Mouse (Mus musculus) Patski (cell line): ENCODE measurements around the gene Klk13. TPM values are rescaled to one million over a fixed set of nuclear protein-coding genes. Genes with fewer than 3 reads are reported as not detected.

ENCODE experiments used
- ATAC-seq: fragments of 100-300 bp; one replicate; pipeline ENCODE4 v1.8.0; 2021
- CTCF ChIA-PET: fragments of 350-600 bp; sonication (Branson Sonifier 250); formaldehyde crosslinking; loops from one replicate; lab custom pipeline; 2022; ENCODE audit warnings: inconsistent platforms; lab: Charles Lee
- POLR2A ChIA-PET: fragments of 350-600 bp; sonication (Branson Sonifier 250); formaldehyde crosslinking; loops from one replicate; lab custom pipeline; 2022; ENCODE audit warnings: antibody characterized with exemption, inconsistent platforms; lab: Charles Lee
- DNase-seq: peaks from one replicate; pipeline ENCODE4 v3.0.0-alpha.2; 2011; ENCODE audit warnings: low read depth, low spot score
- H3K27me3 ChIP-seq: fragments of 371-371 bp; one replicate; pipeline ENCODE4 v1.5.1; 2021
- CTCF ChIP-seq: fragments of 100-300 bp; IDR thresholded peaks from one replicate; pipeline ENCODE4 v1.5.1; 2021
- in situ Hi-C: fragments of 300-500 bp; cut with MboI; formaldehyde crosslinking; loops from 3 replicates; pipeline ENCODE4 v1.11.1; 2018; ENCODE audit warnings: low pct_unique_long_range_greater_than_20kb, mixed read lengths
- polyA plus RNA-seq: library from polyadenylated mRNA; unstranded; gene quantifications from one replicate; pipeline ENCODE4 v1.2.3, GENCODE M21; 2021

The Klk13 gene
- polyA plus RNA-seq, 1 experiment from 2014 or later: not detected

- no peaks in the 10 kb centered on the region for H3K27me3 ChIP-seq
- no peak for DNase-seq
- in situ Hi-C loops: no loop called here
- ATAC-seq: no peak
- CTCF ChIA-PET: no interaction called here
- POLR2A ChIA-PET: interaction anchor here (0.6 kb wide), 1 partner anchor 9 kb away, joined by 6 read pairs; the partner anchor contains the start of gene Klk10
- TF ChIP-seq CTCF: no peak
Measured at GRCm38 (mm10) chr7:43771916-43772315, 59.5 kb downstream of the Klk13 start.

GRCm38 (mm10) chr7:43772901-43773300, 60.5 kb downstream of the Klk13 start:
- ATAC-seq: no peak
- no peak for DNase-seq
- no peak for TF ChIP-seq CTCF
- in situ Hi-C loops: no loop called here
- CTCF ChIA-PET: no interaction called here
- POLR2A ChIA-PET: no interaction called here
- H3K27me3 ChIP-seq: no peaks in the 10 kb centered on the region

GRCm38 (mm10) chr7:43774364-43774763, 62.0 kb downstream of the Klk13 start, which contains the start of gene Klk11:
Gene Klk11, plus strand, starts transcription at chr7:43774604.
- H3K27me3 ChIP-seq: no peaks in the 10 kb centered on the region
- in situ Hi-C loops: no loop called here
- TF ChIP-seq CTCF: no peak
- no peak for DNase-seq
- no peak for ATAC-seq
- CTCF ChIA-PET: no interaction called here
- POLR2A ChIA-PET: no interaction called here

GRCm38 (mm10) chr7:43774802-43775201, 62.4 kb downstream of the Klk13 start:
- POLR2A ChIA-PET: no interaction called here
- no peak for TF ChIP-seq CTCF
- ATAC-seq: no peak

GRCm38 (mm10) chr7:43775311-43776057, 63.1 kb downstream of the Klk13 start:
- no peak for DNase-seq

More at GRCm38 (mm10) chr7:43774802-43775201, 62.4 kb downstream of the Klk13 start:
- CTCF ChIA-PET: no interaction called here
- no peaks in the 10 kb centered on the region for H3K27me3 ChIP-seq
- DNase-seq: no peak
- in situ Hi-C loops: no loop called here

GRCm38 (mm10) chr7:43776506-43776905, 64.1 kb downstream of the Klk13 start:
- ATAC-seq (no peak), DNase-seq (no peak)
- in situ Hi-C loops: no loop called here
- POLR2A ChIA-PET: no interaction called here
- no peak for TF ChIP-seq CTCF
- CTCF ChIA-PET: no interaction called here
- H3K27me3 ChIP-seq: no peaks in the 10 kb centered on the region

More at GRCm38 (mm10) chr7:43775311-43776057, 63.1 kb downstream of the Klk13 start:
- CTCF ChIA-PET: no interaction called here
- TF ChIP-seq CTCF: no peak
- H3K27me3 ChIP-seq: no peaks in the 10 kb centered on the region
- no peak for ATAC-seq
- POLR2A ChIA-PET: no interaction called here
- in situ Hi-C loops: no loop called here

Other genes starting within 250 kb of the Klk13 start
- 4.0 TPM for gene Vsig10l, start 249.4 kb upstream of the Klk13 start, polyA plus RNA-seq
- 5.7 TPM for gene Iglon5, start 222.5 kb upstream of the Klk13 start, polyA plus RNA-seq
- not detected for gene 4931406B18Rik, start 206.6 kb upstream of the Klk13 start, polyA plus RNA-seq
- 0.06 TPM for gene Cd33, start 168.1 kb upstream of the Klk13 start, polyA plus RNA-seq
- 3.2 TPM for gene Zfp658, start 150.3 kb upstream of the Klk13 start, polyA plus RNA-seq
- gene Zfp719, start 133.0 kb upstream of the Klk13 start, polyA plus RNA-seq: 8.7 TPM
- 1.1 TPM for gene Zfp819, start 105.4 kb upstream of the Klk13 start, polyA plus RNA-seq
- gene Ceacam18, start 77.9 kb upstream of the Klk13 start, polyA plus RNA-seq: 0.06 TPM
- gene Siglece, start 52.4 kb upstream of the Klk13 start, polyA plus RNA-seq: 0.17 TPM
- gene Ctu1, start 40.6 kb upstream of the Klk13 start, polyA plus RNA-seq: 10.0 TPM
- not detected for gene Klk14, start 22.1 kb upstream of the Klk13 start, polyA plus RNA-seq
- not detected for gene Klk12, start 56.3 kb downstream of the Klk13 start, polyA plus RNA-seq
- gene Klk11, start 62.0 kb downstream of the Klk13 start, polyA plus RNA-seq: not detected
- not detected for gene Klk10, start 68.5 kb downstream of the Klk13 start, polyA plus RNA-seq
- not detected for gene Klk9, start 79.3 kb downstream of the Klk13 start, polyA plus RNA-seq
- gene Klk8, start 85.0 kb downstream of the Klk13 start, polyA plus RNA-seq: not detected
- not detected for gene Klk7, start 98.7 kb downstream of the Klk13 start, polyA plus RNA-seq
- not detected for gene Klk6, start 111.9 kb downstream of the Klk13 start, polyA plus RNA-seq
- not detected for gene Klk5, start 129.4 kb downstream of the Klk13 start, polyA plus RNA-seq
- gene Klk4, start 168.6 kb downstream of the Klk13 start, polyA plus RNA-seq: not detected
- gene Klk15, start 221.2 kb downstream of the Klk13 start, polyA plus RNA-seq: not detected
- not detected for gene Klk1b8, start 238.1 kb downstream of the Klk13 start, polyA plus RNA-seq